In the genomic region with DNA sequence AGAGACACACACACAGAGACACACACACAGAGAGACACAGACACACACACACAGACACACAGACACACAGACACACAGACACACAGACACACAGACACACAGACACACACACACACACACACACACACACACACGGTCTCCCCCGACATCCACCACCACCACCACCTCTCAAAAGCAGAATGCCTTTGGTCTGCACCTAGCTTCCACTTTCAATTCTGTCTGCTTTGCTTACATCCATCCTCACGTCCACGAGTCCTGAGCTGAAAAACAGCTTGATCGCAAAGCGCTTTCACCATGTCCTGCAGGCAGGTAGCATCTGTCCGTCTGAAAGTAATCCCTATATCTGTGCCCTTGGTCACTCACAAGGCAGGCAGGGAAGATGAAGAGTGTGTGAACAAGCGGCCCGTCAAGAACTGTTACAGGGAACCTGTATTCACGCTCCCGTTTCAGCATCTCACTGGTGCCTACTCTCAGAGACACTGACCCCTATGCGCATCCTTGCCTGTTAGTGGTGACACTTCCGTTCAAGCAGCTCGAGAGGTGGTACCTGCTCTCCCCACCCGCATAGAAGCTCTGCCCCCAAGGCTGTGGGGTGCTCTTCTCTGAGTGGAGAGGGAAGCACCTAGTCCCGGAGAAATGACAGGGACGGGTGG, we compare ENCODE assay signal across 8 mouse cellular contexts. TPM values are rescaled to one million over a fixed set of nuclear protein-coding genes. Genes with fewer than 3 reads are reported as not detected.
DNase-seq lines count a peak whose midpoint lies in the region; ATAC-seq lines count a peak whose summit lies in the region.

No protein-coding gene starts in this region.

- no peak for DNase-seq in kidney, adult 8-10 months
- DNase-seq in forebrain, embryonic 11.5 days (ENCODE audit: low spot score), result peak; percentile 51
- peak; percentile 31 for DNase-seq in midbrain, embryonic 10.5 days (ENCODE audit: low spot score)
- DNase-seq in right cerebral cortex, postnatal 14 days, result no peak
- no peak for DNase-seq in gastrocnemius, postnatal 25 days
- DNase-seq in gastrocnemius, adult 8-10 months (ENCODE audit: low spot score in 2 of 2), result no peak

- H3K9ac ChIP-seq in kidney, embryonic 15.5 days, result no peak overlapping the region
- H3K9ac ChIP-seq in forebrain, embryonic 11.5 days (ENCODE audit: low read length), result no peak overlapping the region
- no peak overlapping the region for H3K9ac ChIP-seq in intestine, embryonic 15.5 days

- no peak overlapping the region for H3K27ac ChIP-seq in kidney, embryonic 15.5 days
- no peak overlapping the region for H3K27ac ChIP-seq in forebrain, embryonic 11.5 days (ENCODE audit: low read depth, low read length)
- H3K27ac ChIP-seq in intestine, embryonic 15.5 days, result no peak overlapping the region
- no peak overlapping the region for H3K27ac ChIP-seq in midbrain, embryonic 10.5 days (replicated peaks)

- 0 out of 2 replicates have a peak, but pooled peaks have one; percentile 31 for ATAC-seq in kidney, embryonic 15.5 days (replicated peaks; ENCODE audit: low FRiP score)
- ATAC-seq in forebrain, embryonic 11.5 days (replicated peaks; ENCODE audit: low FRiP score), result no peak
- peak; percentile 14; the same call in 1 of the 2 replicates for ATAC-seq in intestine, embryonic 15.5 days

- H3K4me1 ChIP-seq in kidney, embryonic 15.5 days, result peaks cover 31% of the 10 kb centered on the region
- peaks cover 5% of the 10 kb centered on the region for H3K4me1 ChIP-seq in forebrain, embryonic 11.5 days (replicated peaks; ENCODE audit: control insufficient read depth, insufficient read depth, low read length)
- H3K4me1 ChIP-seq in intestine, embryonic 15.5 days (replicated peaks), result peaks cover 11% of the 10 kb centered on the region
- peaks cover 17% of the 10 kb centered on the region for H3K4me1 ChIP-seq in midbrain, embryonic 10.5 days

- WGBS in kidney, embryonic 15.5 days, result 41% methylated on average over 17 of the region's 17 CpGs
- 32% methylated on average over 17 of the region's 17 CpGs for WGBS in forebrain, embryonic 11.5 days
- 41% methylated on average over 17 of the region's 17 CpGs for WGBS in intestine, embryonic 15.5 days
- 40% methylated on average over 17 of the region's 17 CpGs for WGBS in midbrain, embryonic 10.5 days

- no peaks in the 10 kb centered on the region for H3K36me3 ChIP-seq in kidney, embryonic 15.5 days
- H3K36me3 ChIP-seq in forebrain, embryonic 11.5 days (ENCODE audit: control insufficient read depth, insufficient read depth, low read length), result no peaks in the 10 kb centered on the region
- H3K36me3 ChIP-seq in intestine, embryonic 15.5 days, result no peaks in the 10 kb centered on the region
- no peaks in the 10 kb centered on the region for H3K36me3 ChIP-seq in midbrain, embryonic 10.5 days

- H3K4me2 ChIP-seq in kidney, embryonic 15.5 days, result peak overlapping the region; percentile 86
- no peak overlapping the region for H3K4me2 ChIP-seq in forebrain, embryonic 11.5 days (ENCODE audit: low read depth, low read length, severe bottlenecking)
- peak overlapping the region; percentile 93 for H3K4me2 ChIP-seq in intestine, embryonic 15.5 days (replicated peaks)

- H3K4me3 ChIP-seq in kidney, embryonic 15.5 days (replicated peaks), result peak overlapping the region; percentile 52
- no peak overlapping the region for H3K4me3 ChIP-seq in forebrain, embryonic 11.5 days (ENCODE audit: low read depth, low read length)
- H3K4me3 ChIP-seq in intestine, embryonic 15.5 days (replicated peaks), result peak overlapping the region; percentile 46
- peak overlapping the region; percentile 61 for H3K4me3 ChIP-seq in midbrain, embryonic 10.5 days

- H3K9me3 ChIP-seq in kidney, embryonic 15.5 days (replicated peaks), result no peaks in the 10 kb centered on the region
- no peaks in the 10 kb centered on the region for H3K9me3 ChIP-seq in forebrain, embryonic 11.5 days (ENCODE audit: control insufficient read depth, low read length)
- no peaks in the 10 kb centered on the region for H3K9me3 ChIP-seq in intestine, embryonic 15.5 days
- H3K9me3 ChIP-seq in midbrain, embryonic 10.5 days (replicated peaks), result no peaks in the 10 kb centered on the region

- H3K27me3 ChIP-seq in kidney, embryonic 15.5 days, result peaks cover 17% of the 10 kb centered on the region
- peaks cover 52% of the 10 kb centered on the region for H3K27me3 ChIP-seq in forebrain, embryonic 11.5 days (ENCODE audit: control insufficient read depth, insufficient read depth, low read length)
- H3K27me3 ChIP-seq in intestine, embryonic 15.5 days (replicated peaks), result no peaks in the 10 kb centered on the region; the same call in 1 of the 2 replicates
- peaks cover 82% of the 10 kb centered on the region for H3K27me3 ChIP-seq in midbrain, embryonic 10.5 days (ENCODE audit: low read depth, poor library complexity, severe bottlenecking)

RNA-seq across cellular contexts. Expression of a gene that starts 1.5 kb away (rescaled TPM):
- 1.8 and 1.9 TPM in 2 replicates for polyA plus RNA-seq in kidney, embryonic 15.5 days (2015; fragmentation: Nextera tagmentation; extraction: Ambion mirVana)
- polyA plus RNA-seq in forebrain, embryonic 11.5 days (2014; fragmentation: Nextera tagmentation; extraction: Ambion mirVana), result 0.24 and 0.43 TPM in 2 replicates
- polyA plus RNA-seq in intestine, embryonic 15.5 days (2015; fragmentation: Nextera tagmentation; extraction: Ambion mirVana), result 1.2 and 1.6 TPM in 2 replicates
- polyA plus RNA-seq in midbrain, embryonic 10.5 days (2016; fragmentation: Nextera tagmentation; extraction: Ambion mirVana), result 0.41 and 0.83 TPM in 2 replicates
- 1 to 10 TPM; 3.7 to 5.4 TPM for total RNA-seq in gastrocnemius, postnatal 25 days (2021)
- total RNA-seq in gastrocnemius, adult 8-10 months (2022), result 1 to 10 TPM; 2.9 to 4.6 (median 3.6) TPM

Comparison
In these comparisons a context has a peak if more than half of its experiments do, and no peak if none do; other contexts are left out.
1. DNase-seq: peak in forebrain, embryonic 11.5 days (single experiment) and midbrain, embryonic 10.5 days (single experiment); none in kidney, adult 8-10 months (0 of 2), right cerebral cortex, postnatal 14 days (single experiment), gastrocnemius, postnatal 25 days (single experiment) and gastrocnemius, adult 8-10 months (0 of 2).